Comparison of ENCODE assay signal across 10 mouse cellular contexts in the genomic region with DNA sequence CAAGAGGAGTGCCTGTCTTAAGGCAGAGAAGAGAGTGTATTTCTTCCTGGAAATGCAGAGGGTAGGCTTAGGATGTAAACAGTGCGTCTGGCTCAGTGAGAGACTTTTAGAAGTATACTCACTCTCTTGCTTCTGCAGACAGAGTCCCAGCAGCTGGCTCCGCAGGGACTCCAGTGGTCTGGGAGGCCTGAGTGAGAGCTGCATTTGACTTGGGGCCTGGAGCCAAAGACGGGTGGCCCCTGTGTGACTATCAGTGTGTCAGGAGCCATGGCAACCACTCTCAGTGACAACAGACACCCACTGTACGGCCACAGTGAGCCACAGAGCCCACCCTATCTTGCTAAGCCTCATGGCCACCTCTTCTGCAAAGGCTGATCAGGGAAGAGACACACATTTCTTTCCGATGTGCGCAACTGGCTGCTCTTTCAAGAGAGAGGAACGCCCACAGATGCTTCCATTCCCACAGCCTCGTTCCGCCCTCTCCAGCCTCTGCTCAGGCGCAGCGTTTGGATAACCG.
DNase-seq lines count a peak whose midpoint lies in the region; ATAC-seq and TF ChIP-seq lines count a peak whose summit lies in the region.
"Had no signal": no experiment of that assay in that cellular context is flagged by ENCODE, and none has a peak within 500 bp of the region (broad histone marks: within the 10 kb centered on the region; RNA-seq: fewer than 3 reads in every experiment).

No protein-coding gene starts in this region.

- H3K27me3 ChIP-seq in intestine, embryonic 14.5 days (replicated peaks; ENCODE audit: control insufficient read depth, insufficient read depth, low read length): no peaks in the 10 kb centered on the region
- no peaks in the 10 kb centered on the region for H3K27me3 ChIP-seq in intestine, postnatal 0 days (replicated peaks; ENCODE audit: control insufficient read depth, insufficient read depth, low read length)
- no peaks in the 10 kb centered on the region for H3K27me3 ChIP-seq in embryonic facial prominence, embryonic 12.5 days

- no peak for DNase-seq in intestine, embryonic 14.5 days (ENCODE audit: low spot score)
- DNase-seq in R1 (ENCODE audit: low read depth, low spot score): peak; percentile 28
- DNase-seq in heart, postnatal 25 days (ENCODE audit: low spot score): peak; percentile 15
- no peak for DNase-seq in spleen, postnatal 36 days (ENCODE audit: low spot score in 2 of 2)

- no peak overlapping the region for H3K4me2 ChIP-seq in intestine, embryonic 14.5 days (ENCODE audit: low read length)
- no peak overlapping the region for H3K4me2 ChIP-seq in intestine, postnatal 0 days (replicated peaks; ENCODE audit: low read depth)
- H3K4me2 ChIP-seq in embryonic facial prominence, embryonic 12.5 days (replicated peaks): no peak overlapping the region
- H3K4me2 ChIP-seq: forebrain, embryonic 12.5 days had no signal

- 57% methylated on average over 12 of the region's 12 CpGs for WGBS in intestine, embryonic 14.5 days
- WGBS in intestine, postnatal 0 days: 60% methylated on average over 12 of the region's 12 CpGs
- WGBS in embryonic facial prominence, embryonic 12.5 days: 58% methylated on average over 12 of the region's 12 CpGs

- peaks cover 7% of the 10 kb centered on the region for H3K4me1 ChIP-seq in intestine, embryonic 14.5 days (replicated peaks; ENCODE audit: control insufficient read depth, insufficient read depth, low read length)
- no peaks in the 10 kb centered on the region for H3K4me1 ChIP-seq in intestine, postnatal 0 days (replicated peaks; ENCODE audit: control insufficient read depth, insufficient read depth, low read length)
- H3K4me1 ChIP-seq in embryonic facial prominence, embryonic 12.5 days: peaks cover 51% of the 10 kb centered on the region

- no peaks in the 10 kb centered on the region for H3K36me3 ChIP-seq in intestine, embryonic 14.5 days (ENCODE audit: control insufficient read depth, insufficient read depth, low read length)
- no peaks in the 10 kb centered on the region for H3K36me3 ChIP-seq in intestine, postnatal 0 days (ENCODE audit: control insufficient read depth, insufficient read depth)
- H3K36me3 ChIP-seq in embryonic facial prominence, embryonic 12.5 days: no peaks in the 10 kb centered on the region
- H3K36me3 ChIP-seq: forebrain, embryonic 12.5 days had no signal

- no peak for ATAC-seq in intestine, embryonic 14.5 days (replicated peaks; ENCODE audit: low FRiP score, low TSS enrichment, low read depth)
- no peak for ATAC-seq in intestine, postnatal 0 days
- ATAC-seq in embryonic facial prominence, embryonic 12.5 days (ENCODE audit: insufficient number of reproducible peaks, insufficient read depth, low FRiP score, low TSS enrichment): no peak
- no peak for ATAC-seq in granulocyte monocyte progenitor cell, adult 5-6 weeks (replicated peaks; ENCODE audit: poor library complexity, severe bottlenecking)
- no peak for ATAC-seq in megakaryocyte progenitor cell, adult 5-6 weeks (replicated peaks; ENCODE audit: poor library complexity)

- H3K9ac ChIP-seq in intestine, embryonic 14.5 days (ENCODE audit: low read length): no peak overlapping the region
- no peak overlapping the region for H3K9ac ChIP-seq in intestine, postnatal 0 days (ENCODE audit: low read depth, low read length)
- no peak overlapping the region for H3K9ac ChIP-seq in embryonic facial prominence, embryonic 12.5 days
- H3K9ac ChIP-seq: forebrain, embryonic 12.5 days had no signal

- H3K9me3 ChIP-seq in intestine, embryonic 14.5 days (ENCODE audit: control insufficient read depth, low read length): no peaks in the 10 kb centered on the region
- H3K9me3 ChIP-seq in intestine, postnatal 0 days (ENCODE audit: control insufficient read depth): no peaks in the 10 kb centered on the region
- H3K9me3 ChIP-seq in embryonic facial prominence, embryonic 12.5 days: no peaks in the 10 kb centered on the region
- H3K9me3 ChIP-seq: forebrain, embryonic 12.5 days had no signal

- H3K27ac ChIP-seq in intestine, embryonic 14.5 days (ENCODE audit: low read depth): peak overlapping the region; percentile 64
- H3K27ac ChIP-seq in intestine, postnatal 0 days (ENCODE audit: low read depth, low read length): no peak overlapping the region; the same call in 1 of the 2 replicates
- 0 out of 2 replicates have a peak overlapping the region, but pooled peaks have one; percentile 4 for H3K27ac ChIP-seq in embryonic facial prominence, embryonic 12.5 days
- H3K27ac ChIP-seq: forebrain, embryonic 12.5 days had no signal

- intact Hi-C loops in heart, postnatal 25 days (cut with DNase I): no loop called here

- TF ChIP-seq CTCF in intestine, postnatal 0 days (IDR thresholded peaks at IDR 0.05; ENCODE audit: low read depth): no peak

- H3K4me3 ChIP-seq in intestine, embryonic 14.5 days (ENCODE audit: low read depth, low read length): no peak overlapping the region
- no peak overlapping the region for H3K4me3 ChIP-seq in intestine, postnatal 0 days (ENCODE audit: low read depth, low read length)
- no peak overlapping the region for H3K4me3 ChIP-seq in embryonic facial prominence, embryonic 12.5 days
- H3K4me3 ChIP-seq: forebrain, embryonic 12.5 days; myocyte had no signal

Comparison
In these comparisons a context has a peak if more than half of its experiments do, and no peak if none do; other contexts are left out.
1. DNase-seq: peak in R1 (single experiment) and heart, postnatal 25 days (single experiment); none in intestine, embryonic 14.5 days (single experiment) and spleen, postnatal 36 days (0 of 2).